Mouse (Mus musculus): ENCODE measurements around the gene Pias4. TPM values are rescaled to one million over a fixed set of nuclear protein-coding genes. Genes with fewer than 3 reads are reported as not detected.
"Not testable (repeated sequence)": the region's sequence is repeated elsewhere in the genome, so short reads cannot be mapped to it uniquely, and the experiment has no call there.

Gene Pias4
- polyA plus RNA-seq, 1 experiment from 2014 or later: 40.8 TPM

DNA sequence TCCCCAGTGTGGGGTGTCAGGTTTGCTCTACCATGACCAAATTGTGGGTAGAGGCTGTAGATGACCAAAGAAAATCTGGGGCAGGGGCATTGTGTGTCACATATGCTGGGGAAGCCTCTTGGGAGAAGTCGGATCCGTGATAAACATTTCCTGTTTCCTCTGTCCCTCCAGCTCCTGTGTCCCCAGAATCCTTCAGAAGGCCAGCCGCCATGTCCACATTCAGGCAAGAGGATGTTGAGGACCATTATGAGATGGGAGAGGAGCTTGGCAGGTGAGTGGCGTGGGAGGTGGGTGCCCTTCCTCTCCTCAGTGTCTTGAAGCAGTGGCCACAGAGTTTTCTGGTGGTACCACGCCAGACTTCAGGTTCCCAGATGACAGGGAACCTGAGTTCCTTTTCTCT, 16.1 kb upstream of the Pias4 start, which contains the start of gene 4930442H23Rik:
4930442H23Rik (minus strand) TSS at position 45 of the 400 bp plus-strand sequence.
- Histone ChIP-seq H3K4me1 (replicated peaks; ENCODE audit: control insufficient read depth, insufficient read depth, low read length) (peaks cover 17% of the 10 kb centered on the region), H3K9me3 (ENCODE audit: control insufficient read depth, low read length) (no peaks in the 10 kb centered on the region), H3K4me2 (ENCODE audit: low read length) (peak within 1 kb of the TSS; percentile 65), H3K27me3 (replicated peaks; ENCODE audit: control insufficient read depth, insufficient read depth, low read length) (no peaks in the 10 kb centered on the region), H3K9ac (ENCODE audit: low read length) (peak within 1 kb of the TSS; percentile 72), H3K4me3 (ENCODE audit: low read depth, low read length) (peak within 1 kb of the TSS; percentile 64), H3K27ac (ENCODE audit: low read depth) (peak within 1 kb of the TSS; percentile 90), H3K36me3 (ENCODE audit: control insufficient read depth, insufficient read depth, low read length) (peaks cover 68% of the 10 kb centered on the region)
- WGBS: 84% methylated on average over 5 of the region's 5 CpGs
- ATAC-seq (replicated peaks; ENCODE audit: low FRiP score, low TSS enrichment, low read depth) (no peak), DNase-seq (ENCODE audit: low spot score) (no peak)

DNA sequence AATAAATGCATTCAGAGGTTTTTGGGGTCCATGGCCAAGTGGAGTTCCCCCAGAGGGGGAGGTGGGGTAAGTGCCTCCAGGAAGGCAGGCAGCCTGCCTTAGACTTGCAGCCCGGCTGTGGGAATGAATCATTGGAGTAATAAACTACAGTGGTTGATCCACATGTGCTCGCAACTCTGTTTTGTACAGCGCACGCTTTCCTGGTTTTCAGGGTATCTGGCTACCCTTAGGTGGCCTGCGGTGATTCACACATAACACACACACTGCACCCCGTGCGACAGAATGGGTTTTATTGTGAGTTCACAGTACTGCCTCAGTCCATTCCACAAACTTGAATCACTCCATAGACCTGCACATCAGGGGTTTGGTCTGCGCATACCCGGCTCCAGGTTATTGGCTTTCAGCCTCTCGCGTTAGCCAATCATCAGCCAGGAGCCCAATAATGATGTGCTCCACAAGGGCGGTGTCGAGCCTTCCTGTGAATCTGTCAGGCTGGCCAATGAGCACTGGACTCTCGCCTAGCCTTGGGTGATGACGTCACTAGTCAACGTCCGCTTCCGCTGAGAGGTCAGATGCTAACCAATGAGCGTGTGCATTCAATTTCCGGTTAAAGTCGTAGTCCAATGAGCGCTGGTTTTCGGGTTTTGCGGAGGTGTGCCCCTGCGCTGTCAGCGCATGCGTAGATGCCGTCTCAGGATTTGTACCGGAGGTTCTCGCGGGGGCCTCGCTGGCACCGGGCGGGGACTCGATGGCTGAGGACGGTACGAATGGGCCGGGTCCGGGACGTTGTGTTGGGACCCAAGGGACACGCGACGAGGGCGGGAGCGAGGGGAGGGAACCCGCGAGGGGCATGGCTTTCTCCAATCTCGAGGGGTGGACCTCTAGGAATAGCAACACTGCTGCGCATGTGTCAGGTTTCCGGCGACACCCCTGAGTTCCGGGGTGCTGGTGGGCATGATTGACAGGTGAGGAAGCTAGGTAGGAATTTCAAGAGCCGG, 14.9 kb upstream of the Pias4 start, which contains the start of gene Dapk3:
Dapk3 (plus strand) TSS at position 670 of the 998 bp plus-strand sequence.
- ATAC-seq (replicated peaks; ENCODE audit: low FRiP score, low TSS enrichment, low read depth): peak; percentile 89
- peak; percentile 96 for DNase-seq (ENCODE audit: low spot score)
- Histone ChIP-seq H3K4me1 (replicated peaks; ENCODE audit: control insufficient read depth, insufficient read depth, low read length) (peaks cover 27% of the 10 kb centered on the region), H3K4me3 (ENCODE audit: low read depth, low read length) (peak within 1 kb of the TSS; percentile 64), H3K9ac (ENCODE audit: low read length) (peak within 1 kb of the TSS; percentile 72), H3K9me3 (ENCODE audit: control insufficient read depth, low read length) (no peaks in the 10 kb centered on the region), H3K27ac (ENCODE audit: low read depth) (peak within 1 kb of the TSS; percentile 90), H3K36me3 (ENCODE audit: control insufficient read depth, insufficient read depth, low read length) (peaks cover 72% of the 10 kb centered on the region), H3K27me3 (replicated peaks; ENCODE audit: control insufficient read depth, insufficient read depth, low read length) (no peaks in the 10 kb centered on the region), H3K4me2 (ENCODE audit: low read length) (peak within 1 kb of the TSS; percentile 65)
- 5% methylated on average over 53 of the region's 53 CpGs for WGBS

GRCm38 (mm10) chr10:81181860-81182259, 14.1 kb upstream of the Pias4 start:
- peaks cover 69% of the 10 kb centered on the region for H3K36me3 ChIP-seq (ENCODE audit: control insufficient read depth, insufficient read depth, low read length)
- ATAC-seq (replicated peaks; ENCODE audit: low FRiP score, low TSS enrichment, low read depth); H3K4me3 ChIP-seq (ENCODE audit: low read depth, low read length); H3K27me3 ChIP-seq (replicated peaks; ENCODE audit: control insufficient read depth, insufficient read depth, low read length); H3K4me2 ChIP-seq (ENCODE audit: low read length); H3K9me3 ChIP-seq (ENCODE audit: control insufficient read depth, low read length); DNase-seq (ENCODE audit: low spot score); H3K9ac ChIP-seq (ENCODE audit: low read length): not testable (repeated sequence)
- peak overlapping the region; percentile 19; the same call in 1 of the 2 replicates for H3K27ac ChIP-seq (ENCODE audit: low read depth)
- 81% methylated on average over 12 of the region's 12 CpGs for WGBS
- H3K4me1 ChIP-seq (replicated peaks; ENCODE audit: control insufficient read depth, insufficient read depth, low read length): peaks cover 29% of the 10 kb centered on the region

GRCm38 (mm10) chr10:81180946-81181345, 13.2 kb upstream of the Pias4 start:
- Histone ChIP-seq H3K27ac (ENCODE audit: low read depth) (no peak overlapping the region), H3K9ac (ENCODE audit: low read length) (no peak overlapping the region), H3K4me1 (replicated peaks; ENCODE audit: control insufficient read depth, insufficient read depth, low read length) (peaks cover 30% of the 10 kb centered on the region), H3K9me3 (ENCODE audit: control insufficient read depth, low read length) (no peaks in the 10 kb centered on the region), H3K4me2 (ENCODE audit: low read length) (no peak overlapping the region), H3K36me3 (ENCODE audit: control insufficient read depth, insufficient read depth, low read length) (peaks cover 64% of the 10 kb centered on the region), H3K4me3 (ENCODE audit: low read depth, low read length) (no peak overlapping the region), H3K27me3 (replicated peaks; ENCODE audit: control insufficient read depth, insufficient read depth, low read length) (no peaks in the 10 kb centered on the region)
- ATAC-seq (replicated peaks; ENCODE audit: low FRiP score, low TSS enrichment, low read depth): no peak
- no peak for DNase-seq (ENCODE audit: low spot score)
- WGBS: 95% methylated on average over 13 of the region's 13 CpGs

DNA sequence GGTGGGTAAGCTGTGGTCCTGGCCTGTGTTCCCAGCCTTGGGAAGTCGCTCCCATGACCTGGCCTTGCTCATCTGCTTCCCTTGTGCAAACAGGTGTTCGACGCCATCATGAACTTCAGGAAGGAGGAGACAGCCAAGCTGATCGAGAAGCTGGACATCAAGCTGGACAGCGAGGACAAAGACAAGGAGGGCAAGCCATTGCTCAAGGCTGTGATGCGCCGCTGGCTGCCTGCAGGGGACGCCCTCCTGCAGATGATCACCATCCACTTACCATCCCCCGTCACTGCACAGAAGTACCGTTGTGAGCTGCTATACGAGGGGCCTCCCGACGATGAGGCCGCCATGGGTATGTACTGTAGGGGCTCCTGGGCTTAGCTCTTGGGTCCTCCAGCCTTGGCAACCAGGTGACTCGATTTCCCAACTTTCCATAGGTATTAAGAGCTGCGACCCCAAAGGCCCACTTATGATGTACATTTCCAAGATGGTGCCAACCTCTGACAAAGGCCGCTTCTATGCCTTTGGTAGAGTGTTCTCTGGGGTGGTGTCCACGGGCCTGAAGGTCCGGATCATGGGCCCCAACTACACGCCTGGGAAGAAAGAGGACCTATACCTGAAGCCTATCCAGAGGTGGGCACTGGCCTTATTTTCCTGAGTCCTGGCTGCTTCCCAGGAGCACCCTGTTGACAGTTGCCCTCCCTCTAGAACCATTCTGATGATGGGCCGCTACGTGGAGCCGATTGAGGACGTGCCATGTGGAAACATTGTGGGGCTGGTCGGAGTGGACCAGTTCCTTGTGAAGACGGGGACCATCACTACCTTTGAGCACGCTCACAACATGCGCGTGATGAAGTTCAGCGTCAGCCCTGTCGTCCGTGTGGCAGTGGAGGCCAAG, 12.0 kb upstream of the Pias4 start:
- no peak for ATAC-seq (replicated peaks; ENCODE audit: low FRiP score, low TSS enrichment, low read depth)
- 90% methylated on average over 32 of the region's 32 CpGs for WGBS
- Histone ChIP-seq H3K4me2 (ENCODE audit: low read length) (no peak overlapping the region), H3K27me3 (replicated peaks; ENCODE audit: control insufficient read depth, insufficient read depth, low read length) (no peaks in the 10 kb centered on the region), H3K36me3 (ENCODE audit: control insufficient read depth, insufficient read depth, low read length) (peaks cover 55% of the 10 kb centered on the region), H3K9me3 (ENCODE audit: control insufficient read depth, low read length) (no peaks in the 10 kb centered on the region), H3K4me3 (ENCODE audit: low read depth, low read length) (no peak overlapping the region), H3K4me1 (replicated peaks; ENCODE audit: control insufficient read depth, insufficient read depth, low read length) (peaks cover 29% of the 10 kb centered on the region), H3K27ac (ENCODE audit: low read depth) (no peak overlapping the region), H3K9ac (ENCODE audit: low read length) (no peak overlapping the region)
- no peak for DNase-seq (ENCODE audit: low spot score)

- Histone ChIP-seq H3K4me3 (ENCODE audit: low read depth, low read length) (no peak overlapping the region), H3K9ac (ENCODE audit: low read length) (no peak overlapping the region), H3K27ac (ENCODE audit: low read depth) (no peak overlapping the region), H3K27me3 (replicated peaks; ENCODE audit: control insufficient read depth, insufficient read depth, low read length) (no peaks in the 10 kb centered on the region), H3K4me1 (replicated peaks; ENCODE audit: control insufficient read depth, insufficient read depth, low read length) (peaks cover 30% of the 10 kb centered on the region), H3K4me2 (ENCODE audit: low read length) (no peak overlapping the region), H3K36me3 (ENCODE audit: control insufficient read depth, insufficient read depth, low read length) (peaks cover 53% of the 10 kb centered on the region), H3K9me3 (ENCODE audit: control insufficient read depth, low read length) (no peaks in the 10 kb centered on the region)
- 91% methylated on average over 11 of the region's 11 CpGs for WGBS
- DNase-seq (ENCODE audit: low spot score) (no peak), ATAC-seq (replicated peaks; ENCODE audit: low FRiP score, low TSS enrichment, low read depth) (no peak)
Measured at GRCm38 (mm10) chr10:81178927-81179326, 11.2 kb upstream of the Pias4 start.

GRCm38 (mm10) chr10:81177958-81178712, 10.4 kb upstream of the Pias4 start:
- DNase-seq (ENCODE audit: low spot score) (no peak), ATAC-seq (replicated peaks; ENCODE audit: low FRiP score, low TSS enrichment, low read depth) (no peak)
- peak overlapping the region; percentile 100 for H3K9ac ChIP-seq (ENCODE audit: low read length)
- H3K36me3 ChIP-seq (ENCODE audit: control insufficient read depth, insufficient read depth, low read length): peaks cover 52% of the 10 kb centered on the region
- peak overlapping the region; percentile 100 for H3K4me3 ChIP-seq (ENCODE audit: low read depth, low read length)
- peak overlapping the region; percentile 91; the same call in 1 of the 2 replicates for H3K27ac ChIP-seq (ENCODE audit: low read depth)
- no peaks in the 10 kb centered on the region for H3K27me3 ChIP-seq (replicated peaks; ENCODE audit: control insufficient read depth, insufficient read depth, low read length)
- WGBS: 70% methylated on average over 14 of the region's 14 CpGs
- H3K4me1 ChIP-seq (replicated peaks; ENCODE audit: control insufficient read depth, insufficient read depth, low read length): peaks cover 30% of the 10 kb centered on the region
- peak overlapping the region; percentile 98 for H3K4me2 ChIP-seq (ENCODE audit: low read length)
- H3K9me3 ChIP-seq (ENCODE audit: control insufficient read depth, low read length): no peaks in the 10 kb centered on the region
